ENCODE assay signal across 13 mouse cellular contexts in the genomic region with DNA sequence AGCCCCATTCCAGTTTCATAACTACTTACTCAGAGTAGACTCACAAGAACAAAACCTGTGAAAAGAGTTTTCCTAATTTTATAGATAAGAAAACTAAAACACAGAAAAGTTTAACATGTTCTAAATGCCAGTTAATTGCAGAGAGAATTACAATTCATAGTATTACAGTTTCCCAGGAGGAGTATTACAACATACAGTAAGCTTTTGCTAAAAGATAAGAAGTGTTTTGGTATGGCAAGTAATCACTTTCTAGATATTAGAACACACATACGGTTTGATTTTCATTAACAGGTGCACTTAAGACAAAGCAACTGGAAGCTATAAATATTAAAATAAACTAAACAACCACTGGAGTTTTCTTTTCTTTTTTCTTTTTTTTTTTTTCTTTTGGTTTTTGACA. TPM values are rescaled to one million over a fixed set of nuclear protein-coding genes. Genes with fewer than 3 reads are reported as not detected.
DNase-seq lines count a peak whose midpoint lies in the region; ATAC-seq and TF ChIP-seq lines count a peak whose summit lies in the region.
"Had no signal": no experiment of that assay in that cellular context is flagged by ENCODE, and none has a peak within 500 bp of the region (broad histone marks: within the 10 kb centered on the region; RNA-seq: fewer than 3 reads in every experiment).

No protein-coding gene starts in this region.

- H3K36me3 ChIP-seq in intestine, embryonic 14.5 days (ENCODE audit: control insufficient read depth, insufficient read depth, low read length): peaks cover 7% of the 10 kb centered on the region; the same call in 1 of the 2 replicates
- H3K36me3 ChIP-seq in intestine, embryonic 16.5 days (ENCODE audit: control insufficient read depth, insufficient read depth, low read length): no peaks in the 10 kb centered on the region
- H3K36me3 ChIP-seq in ES-Bruce4 (ENCODE audit: control insufficient read depth, insufficient read depth, low read length, poor library complexity, severe bottlenecking): peaks cover 6% of the 10 kb centered on the region; the same call in 1 of the 2 replicates
- H3K36me3 ChIP-seq in hindbrain, embryonic 13.5 days: no peaks in the 10 kb centered on the region
- H3K36me3 ChIP-seq in midbrain, embryonic 12.5 days: no peaks in the 10 kb centered on the region

- no peak for DNase-seq in intestine, embryonic 14.5 days (ENCODE audit: low spot score)
- no peak for DNase-seq in spleen, postnatal 10 days (ENCODE audit: low spot score in 2 of 2)
- no peak for DNase-seq in urinary bladder, postnatal 4 days (ENCODE audit: low spot score in 2 of 2)
- no peak for DNase-seq in spleen, adult 12 weeks (ENCODE audit: low spot score)
- DNase-seq: adrenal gland, postnatal 36 days; cerebellum, postnatal 10 days; kidney, postnatal 10 days; right cerebral cortex, postnatal 4 days had no signal

- H3K27ac ChIP-seq in intestine, embryonic 14.5 days (ENCODE audit: low read depth): no peak overlapping the region
- no peak overlapping the region for H3K27ac ChIP-seq in intestine, embryonic 16.5 days (ENCODE audit: low read length)
- no peak overlapping the region for H3K27ac ChIP-seq in ES-Bruce4 (ENCODE audit: insufficient read depth, low read length)
- no peak overlapping the region for H3K27ac ChIP-seq in hindbrain, embryonic 13.5 days
- no peak overlapping the region for H3K27ac ChIP-seq in midbrain, embryonic 12.5 days (replicated peaks)

- H3K27me3 ChIP-seq in intestine, embryonic 14.5 days (replicated peaks; ENCODE audit: control insufficient read depth, insufficient read depth, low read length): no peaks in the 10 kb centered on the region
- no peaks in the 10 kb centered on the region for H3K27me3 ChIP-seq in intestine, embryonic 16.5 days (replicated peaks; ENCODE audit: control insufficient read depth, insufficient read depth, low read length)
- H3K27me3 ChIP-seq in ES-Bruce4 (ENCODE audit: control insufficient read depth, insufficient read depth, low read length, poor library complexity, severe bottlenecking): no peaks in the 10 kb centered on the region
- no peaks in the 10 kb centered on the region for H3K27me3 ChIP-seq in hindbrain, embryonic 13.5 days
- no peaks in the 10 kb centered on the region for H3K27me3 ChIP-seq in midbrain, embryonic 12.5 days

- TF ChIP-seq EP300 in ES-Bruce4 (IDR thresholded peaks at IDR 0.05; ENCODE audit: insufficient read depth, low read depth, low read length): no peak

- TF ChIP-seq CTCF in ES-Bruce4 (IDR thresholded peaks at IDR 0.05; ENCODE audit: low read depth, low read length): no peak

- 68% methylated on average over 1 of the region's 1 CpGs for WGBS in intestine, embryonic 14.5 days
- WGBS in intestine, embryonic 16.5 days: 38% methylated on average over 1 of the region's 1 CpGs
- 88% methylated on average over 1 of the region's 1 CpGs for WGBS in hindbrain, embryonic 13.5 days
- WGBS in midbrain, embryonic 12.5 days: 89% methylated on average over 1 of the region's 1 CpGs

- no peak for ATAC-seq in intestine, embryonic 14.5 days (replicated peaks; ENCODE audit: low FRiP score, low TSS enrichment, low read depth)
- ATAC-seq in intestine, embryonic 16.5 days: no peak
- no peak for ATAC-seq in hindbrain, embryonic 13.5 days (ENCODE audit: low FRiP score)
- ATAC-seq in midbrain, embryonic 12.5 days (ENCODE audit: low FRiP score, low read depth): no peak

- H3K9ac ChIP-seq in intestine, embryonic 14.5 days (ENCODE audit: low read length): no peak overlapping the region
- no peak overlapping the region for H3K9ac ChIP-seq in intestine, embryonic 16.5 days (ENCODE audit: low read depth, low read length)
- peak overlapping the region; percentile 99; the same call in 1 of the 2 replicates for H3K9ac ChIP-seq in ES-Bruce4 (ENCODE audit: low read depth, poor library complexity, severe bottlenecking)
- H3K9ac ChIP-seq in hindbrain, embryonic 13.5 days: no peak overlapping the region
- 0 out of 2 replicates have a peak overlapping the region, but pooled peaks have one; percentile 99 for H3K9ac ChIP-seq in midbrain, embryonic 12.5 days (replicated peaks)

- no peak overlapping the region for H3K4me3 ChIP-seq in intestine, embryonic 14.5 days (ENCODE audit: low read depth, low read length)
- no peak overlapping the region for H3K4me3 ChIP-seq in intestine, embryonic 16.5 days (ENCODE audit: low read length)
- no peak overlapping the region for H3K4me3 ChIP-seq in ES-Bruce4 (ENCODE audit: low read depth, low read length)
- no peak overlapping the region for H3K4me3 ChIP-seq in hindbrain, embryonic 13.5 days
- no peak overlapping the region for H3K4me3 ChIP-seq in midbrain, embryonic 12.5 days

- no peak for TF ChIP-seq POLR2A in ES-Bruce4 (IDR thresholded peaks at IDR 0.05; ENCODE audit: insufficient read depth, low read length)

- peak overlapping the region; percentile 84; the same call in 1 of the 2 replicates for H3K4me2 ChIP-seq in intestine, embryonic 14.5 days (ENCODE audit: low read length)
- H3K4me2 ChIP-seq in intestine, embryonic 16.5 days (ENCODE audit: low read depth, low read length): no peak overlapping the region
- H3K4me2 ChIP-seq in hindbrain, embryonic 13.5 days: peak overlapping the region; percentile 92
- peak overlapping the region; percentile 73 for H3K4me2 ChIP-seq in midbrain, embryonic 12.5 days (replicated peaks)

- H3K9me3 ChIP-seq in intestine, embryonic 14.5 days (ENCODE audit: control insufficient read depth, low read length): no peaks in the 10 kb centered on the region
- no peaks in the 10 kb centered on the region for H3K9me3 ChIP-seq in intestine, embryonic 16.5 days (ENCODE audit: control insufficient read depth, low read length)
- H3K9me3 ChIP-seq in ES-Bruce4 (replicated peaks; ENCODE audit: control insufficient read depth, insufficient read depth, low read length, poor library complexity, severe bottlenecking): no peaks in the 10 kb centered on the region
- no peaks in the 10 kb centered on the region for H3K9me3 ChIP-seq in hindbrain, embryonic 13.5 days
- no peaks in the 10 kb centered on the region for H3K9me3 ChIP-seq in midbrain, embryonic 12.5 days
- H3K9me3 ChIP-seq: G1E had no signal

- peaks cover 9% of the 10 kb centered on the region; the same call in 1 of the 2 replicates for H3K4me1 ChIP-seq in intestine, embryonic 14.5 days (replicated peaks; ENCODE audit: control insufficient read depth, insufficient read depth, low read length)
- H3K4me1 ChIP-seq in intestine, embryonic 16.5 days (ENCODE audit: control insufficient read depth, insufficient read depth, low read length): peaks cover 5% of the 10 kb centered on the region
- peaks cover 1% of the 10 kb centered on the region for H3K4me1 ChIP-seq in ES-Bruce4 (ENCODE audit: control insufficient read depth, insufficient read depth, low read length)
- H3K4me1 ChIP-seq in hindbrain, embryonic 13.5 days (replicated peaks): peaks cover 23% of the 10 kb centered on the region
- peaks cover 10% of the 10 kb centered on the region for H3K4me1 ChIP-seq in midbrain, embryonic 12.5 days

RNA-seq across cellular contexts. Expression of gene Pigl, which starts 3.1 kb away (rescaled TPM):
- polyA plus RNA-seq in intestine, embryonic 14.5 days (2014; fragmentation: Nextera tagmentation; extraction: Ambion mirVana): 12.0 and 13.5 TPM in 2 replicates
- polyA plus RNA-seq in intestine, embryonic 16.5 days (2015; fragmentation: Nextera tagmentation; extraction: Ambion mirVana): 11.8 and 12.7 TPM in 2 replicates
- 12.7 and 14.1 TPM in 2 replicates for polyA plus RNA-seq in ES-Bruce4 (2011; ENCODE audit: insufficient read depth, insufficient read length, low read depth, missing spikeins)
- 7.4 and 8.1 TPM in 2 replicates for polyA plus RNA-seq in hindbrain, embryonic 13.5 days (2015; fragmentation: Nextera tagmentation; extraction: Ambion mirVana)
- polyA plus RNA-seq in midbrain, embryonic 12.5 days (2016; fragmentation: Nextera tagmentation; extraction: Ambion mirVana): 11.2 and 12.0 TPM in 2 replicates

RNA-seq across cellular contexts. Expression of gene Ncor1, which starts 3.1 kb away (rescaled TPM):
- polyA plus RNA-seq in intestine, embryonic 14.5 days (2014; fragmentation: Nextera tagmentation; extraction: Ambion mirVana): 139 and 158 TPM in 2 replicates
- 40.2 and 42.0 TPM in 2 replicates for polyA plus RNA-seq in intestine, embryonic 16.5 days (2015; fragmentation: Nextera tagmentation; extraction: Ambion mirVana)
- 281 and 327 TPM in 2 replicates for polyA plus RNA-seq in ES-Bruce4 (2011; ENCODE audit: insufficient read depth, insufficient read length, low read depth, missing spikeins)
- polyA plus RNA-seq in hindbrain, embryonic 13.5 days (2015; fragmentation: Nextera tagmentation; extraction: Ambion mirVana): 163 and 170 TPM in 2 replicates
- polyA plus RNA-seq in midbrain, embryonic 12.5 days (2016; fragmentation: Nextera tagmentation; extraction: Ambion mirVana): 201 and 209 TPM in 2 replicates

Comparison
In these comparisons a context has a peak if more than half of its experiments do, and no peak if none do; other contexts are left out.
1. H3K9ac ChIP-seq: peak in ES-Bruce4 (single experiment) and midbrain, embryonic 12.5 days (single experiment); none in intestine, embryonic 14.5 days (single experiment), intestine, embryonic 16.5 days (single experiment) and hindbrain, embryonic 13.5 days (single experiment).